Mouse (Mus musculus) MEL (cell line): ENCODE results near the gene Iqub.

Experiments
- CTCF ChIP-seq, 3 experiments: IDR thresholded peaks in 2 of 3; conservative IDR thresholded peaks in 1 of 3; 2 replicates each; pipeline ENCODE4 v1.5.1; 2011 to 2012; ENCODE audit warnings: low read length in 3 of 3, low read depth in 2 of 3, mild to moderate bottlenecking in 2 of 3, improper control_type of control experiment in 1 of 3, inconsistent platforms in 1 of 3, mixed read lengths in 1 of 3, moderate library complexity in 1 of 3; ENCODE audit not compliant: control insufficient read depth in 1 of 3, insufficient read depth in 1 of 3, poor library complexity in 1 of 3, severe bottlenecking in 1 of 3
- HCFC1 ChIP-seq: IDR thresholded peaks from 2 replicates; pipeline ENCODE4 v1.6.1; 2012; ENCODE audit warnings: low read depth, mild to moderate bottlenecking, inconsistent platforms, low read length, improper control_type of control experiment, moderate library complexity
- POLR2A ChIP-seq, 2 experiments: IDR thresholded peaks; 2 replicates each; pipeline ENCODE4 v1.6.1; 2011 to 2012; ENCODE audit warnings: low read length in 2 of 2, mild to moderate bottlenecking in 2 of 2, control low read depth in 1 of 2, improper control_type of control experiment in 1 of 2, low read depth in 1 of 2, moderate library complexity in 1 of 2; ENCODE audit not compliant: control insufficient read depth in 1 of 2, insufficient read depth in 1 of 2, poor library complexity in 1 of 2
- TCF12 ChIP-seq: IDR thresholded peaks from 2 replicates; pipeline ENCODE4 v1.6.1; 2014; ENCODE audit warnings: low read depth, mild to moderate bottlenecking, inconsistent platforms, low read length, improper control_type of control experiment, moderate library complexity

- TF ChIP-seq TCF12 (no peak), CTCF (IDR thresholded peaks at IDR 0.05 in 2 of 3, conservative IDR thresholded peaks at IDR 0.05 in 1 of 3; ENCODE audit: control insufficient read depth in 1 of 3, insufficient read depth in 1 of 3, low read depth in 2 of 3, low read length in 3 of 3, poor library complexity in 1 of 3, severe bottlenecking in 1 of 3) (no peak), HCFC1 (no peak), POLR2A (IDR thresholded peaks at IDR 0.05; ENCODE audit: control insufficient read depth in 1 of 2, insufficient read depth in 1 of 2, low read depth in 1 of 2, low read length in 2 of 2, poor library complexity in 1 of 2) (no peak)
These were observed 99.4 kb downstream of the Iqub start for GRCm38 (mm10) chr6:24415500-24415899.
